Mouse (Mus musculus): ENCODE measurements at regions not wholly inside any gene's neighbourhood (a gene's known extent, or its start where the extent isn't known, plus 50 kb on each side); places are given as distances from the start of the nearest gene placed in this dataset.

GRCm38 (mm10) chrX:103532620-103533199 lies 97.7 kb upstream of the Zcchc13 start:
- peak in 1 of 2 experiments; percentile 19 for DNase-seq (ENCODE audit: low spot score in 2 of 2)

- DNase-seq (ENCODE audit: low spot score in 2 of 2) = no peak
These were observed 97.1 kb upstream of the Zcchc13 start for GRCm38 (mm10) chrX:103533306-103533705.

GRCm38 (mm10) chrX:103533831-103534230 lies 96.6 kb upstream of the Zcchc13 start:
- no peak for DNase-seq (ENCODE audit: low spot score in 2 of 2)

GRCm38 (mm10) chrX:103546490-103547202 lies 83.7 kb upstream of the Zcchc13 start:
- DNase-seq (ENCODE audit: low spot score in 2 of 2) = no peak

GRCm38 (mm10) chrX:103551304-103551703 lies 79.1 kb upstream of the Zcchc13 start:
- peak; percentile 74 to 79 for DNase-seq (ENCODE audit: low spot score in 2 of 2)

- no peak for DNase-seq (ENCODE audit: low spot score in 2 of 2)
These were observed 77.2 kb upstream of the Zcchc13 start for GRCm38 (mm10) chrX:103553196-103553595.

GRCm38 (mm10) chrX:103553605-103554004 lies 76.8 kb upstream of the Zcchc13 start:
- DNase-seq (ENCODE audit: low spot score in 2 of 2) = no peak

- peak in 1 of 2 experiments; percentile 16 for DNase-seq (ENCODE audit: low spot score in 2 of 2)
These were observed 75.1 kb upstream of the Zcchc13 start for GRCm38 (mm10) chrX:103555041-103555986.

- DNase-seq (ENCODE audit: low spot score in 2 of 2) = no peak
These were observed 74.3 kb upstream of the Zcchc13 start for GRCm38 (mm10) chrX:103556046-103556445.

GRCm38 (mm10) chrX:103556681-103557490 lies 73.5 kb upstream of the Zcchc13 start:
- peak; percentile 16 to 24 for DNase-seq (ENCODE audit: low spot score in 2 of 2)

GRCm38 (mm10) chrX:103557496-103557895 lies 72.9 kb upstream of the Zcchc13 start:
- no peak for DNase-seq (ENCODE audit: low spot score in 2 of 2)

GRCm38 (mm10) chrX:103563531-103564246 lies 66.7 kb upstream of the Zcchc13 start:
- DNase-seq (ENCODE audit: low spot score in 2 of 2) = peak in 1 of 2 experiments; percentile 52

GRCm38 (mm10) chrX:103573344-103573743 lies 57.0 kb upstream of the Zcchc13 start:
- no peak for DNase-seq (ENCODE audit: low spot score in 2 of 2)

GRCm38 (mm10) chrX:103579484-103579883 lies 50.9 kb upstream of the Zcchc13 start:
- no peak for DNase-seq (ENCODE audit: low spot score in 2 of 2)

All from heart, adult 9 months (tissue).